Mouse (Mus musculus): ENCODE measurements around the gene Mindy3. TPM values are rescaled to one million over a fixed set of nuclear protein-coding genes. Genes with fewer than 3 reads are reported as not detected.

Mindy3 gene
- polyA plus RNA-seq, 1 experiment from 2014 or later: 33.6 TPM

GRCm38 (mm10) chr2:12331962-12332361 lies 87.3 kb downstream of the Mindy3 start:
- ATAC-seq (ENCODE audit: low FRiP score, low TSS enrichment): no peak
- WGBS: 64% methylated on average over 2 of the region's 2 CpGs
- TF ChIP-seq CTCF (IDR thresholded peaks at IDR 0.05; ENCODE audit: low read depth) (no peak), EP300 (optimal IDR thresholded peaks at IDR 0.05) (no peak)

GRCm38 (mm10) chr2:12329620-12330019 lies 89.7 kb downstream of the Mindy3 start:
- Histone ChIP-seq H3K9me3 (ENCODE audit: control insufficient read depth, low read length) (no peaks in the 10 kb centered on the region), H3K9ac (ENCODE audit: low read length) (no peak overlapping the region), H3K27me3 (ENCODE audit: control insufficient read depth, insufficient read depth, low read length) (no peaks in the 10 kb centered on the region), H3K4me3 (ENCODE audit: low read depth, low read length) (no peak overlapping the region), H3K4me1 (replicated peaks; ENCODE audit: control insufficient read depth, insufficient read depth) (no peaks in the 10 kb centered on the region), H3K4me2 (replicated peaks; ENCODE audit: low read depth) (no peak overlapping the region), H3K36me3 (ENCODE audit: control insufficient read depth, insufficient read depth, low read length) (no peaks in the 10 kb centered on the region), H3K27ac (replicated peaks) (no peak overlapping the region)
- no peak for TF ChIP-seq EP300 (optimal IDR thresholded peaks at IDR 0.05)
- no peak for TF ChIP-seq CTCF (IDR thresholded peaks at IDR 0.05; ENCODE audit: low read depth)
- WGBS: 58% methylated on average over 2 of the region's 2 CpGs
- DNase-seq (ENCODE audit: low spot score) (no peak), ATAC-seq (ENCODE audit: low FRiP score, low TSS enrichment) (no peak)

More at GRCm38 (mm10) chr2:12331962-12332361, 87.3 kb downstream of the Mindy3 start:
- no peaks in the 10 kb centered on the region for H3K4me1 ChIP-seq (replicated peaks; ENCODE audit: control insufficient read depth, insufficient read depth)
- H3K36me3 ChIP-seq (ENCODE audit: control insufficient read depth, insufficient read depth, low read length): no peaks in the 10 kb centered on the region
- no peak overlapping the region for H3K4me2 ChIP-seq (replicated peaks; ENCODE audit: low read depth)
- no peak overlapping the region for H3K27ac ChIP-seq (replicated peaks)
- H3K9me3 ChIP-seq (ENCODE audit: control insufficient read depth, low read length): no peaks in the 10 kb centered on the region
- H3K9ac ChIP-seq (ENCODE audit: low read length): no peak overlapping the region
- DNase-seq (ENCODE audit: low spot score): no peak
- no peak overlapping the region for H3K4me3 ChIP-seq (ENCODE audit: low read depth, low read length)
- no peaks in the 10 kb centered on the region for H3K27me3 ChIP-seq (ENCODE audit: control insufficient read depth, insufficient read depth, low read length)

- Histone ChIP-seq H3K36me3 (ENCODE audit: control insufficient read depth, insufficient read depth, low read length) (no peaks in the 10 kb centered on the region), H3K27ac (replicated peaks) (no peak overlapping the region), H3K27me3 (ENCODE audit: control insufficient read depth, insufficient read depth, low read length) (no peaks in the 10 kb centered on the region), H3K4me2 (replicated peaks; ENCODE audit: low read depth) (no peak overlapping the region), H3K4me3 (ENCODE audit: low read depth, low read length) (no peak overlapping the region), H3K9me3 (ENCODE audit: control insufficient read depth, low read length) (no peaks in the 10 kb centered on the region), H3K4me1 (replicated peaks; ENCODE audit: control insufficient read depth, insufficient read depth) (no peaks in the 10 kb centered on the region), H3K9ac (ENCODE audit: low read length) (no peak overlapping the region)
- TF ChIP-seq EP300 (optimal IDR thresholded peaks at IDR 0.05): no peak
- no peak for TF ChIP-seq CTCF (IDR thresholded peaks at IDR 0.05; ENCODE audit: low read depth)
- DNase-seq (ENCODE audit: low spot score) (no peak), ATAC-seq (ENCODE audit: low FRiP score, low TSS enrichment) (no peak)
- 48% methylated on average over 5 of the region's 5 CpGs for WGBS
Measured at GRCm38 (mm10) chr2:12329068-12329407, 90.2 kb downstream of the Mindy3 start.

- H3K27ac ChIP-seq (replicated peaks): no peak overlapping the region
- 44% methylated on average over 8 of the region's 8 CpGs for WGBS
Measured at GRCm38 (mm10) chr2:12328355-12329067, 90.8 kb downstream of the Mindy3 start.

DNA sequence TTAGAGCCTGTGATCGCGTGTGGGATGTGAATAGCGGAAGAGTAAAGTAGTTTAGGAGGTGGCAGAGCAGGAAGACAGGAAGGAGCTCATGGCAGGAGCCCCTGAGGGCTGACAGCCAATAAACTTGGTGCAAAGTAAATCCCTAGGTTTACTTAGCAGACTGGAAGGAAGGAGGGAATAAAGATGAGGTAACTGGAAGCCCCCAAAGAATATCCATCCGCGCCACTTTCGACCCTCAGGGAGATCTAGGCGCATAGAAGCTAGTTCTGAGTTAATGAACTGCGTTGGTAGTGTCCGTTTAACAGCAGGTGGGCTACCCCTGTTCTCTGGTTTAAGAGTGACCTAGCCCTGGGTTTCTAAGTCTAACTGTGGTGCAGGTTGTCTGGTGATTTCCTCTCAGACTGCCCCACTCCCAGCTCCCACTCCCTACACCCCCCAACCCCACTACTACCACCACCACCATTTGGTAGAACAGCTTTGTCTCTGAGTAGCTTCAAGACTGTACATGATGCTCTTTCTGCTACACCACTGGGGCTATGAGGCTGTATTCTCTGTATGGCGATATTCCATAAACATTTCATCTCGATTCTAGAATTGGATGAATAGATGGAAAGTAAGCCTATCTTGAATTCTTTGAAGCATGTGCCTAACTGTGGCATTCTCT lies 91.4 kb downstream of the Mindy3 start:
- H3K36me3 ChIP-seq (ENCODE audit: control insufficient read depth, insufficient read depth, low read length): no peaks in the 10 kb centered on the region
- no peak for DNase-seq (ENCODE audit: low spot score)

More at GRCm38 (mm10) chr2:12328355-12329067, 90.8 kb downstream of the Mindy3 start:
- no peaks in the 10 kb centered on the region for H3K4me1 ChIP-seq (replicated peaks; ENCODE audit: control insufficient read depth, insufficient read depth)
- H3K27me3 ChIP-seq (ENCODE audit: control insufficient read depth, insufficient read depth, low read length): no peaks in the 10 kb centered on the region
- no peak overlapping the region for H3K4me2 ChIP-seq (replicated peaks; ENCODE audit: low read depth)
- TF ChIP-seq CTCF (IDR thresholded peaks at IDR 0.05; ENCODE audit: low read depth) (no peak), EP300 (optimal IDR thresholded peaks at IDR 0.05) (no peak)
- ATAC-seq (ENCODE audit: low FRiP score, low TSS enrichment) (no peak), DNase-seq (ENCODE audit: low spot score) (no peak)
- no peak overlapping the region for H3K4me3 ChIP-seq (ENCODE audit: low read depth, low read length)
- H3K9ac ChIP-seq (ENCODE audit: low read length): no peak overlapping the region
- H3K9me3 ChIP-seq (ENCODE audit: control insufficient read depth, low read length): no peaks in the 10 kb centered on the region
- H3K36me3 ChIP-seq (ENCODE audit: control insufficient read depth, insufficient read depth, low read length): no peaks in the 10 kb centered on the region

DNA sequence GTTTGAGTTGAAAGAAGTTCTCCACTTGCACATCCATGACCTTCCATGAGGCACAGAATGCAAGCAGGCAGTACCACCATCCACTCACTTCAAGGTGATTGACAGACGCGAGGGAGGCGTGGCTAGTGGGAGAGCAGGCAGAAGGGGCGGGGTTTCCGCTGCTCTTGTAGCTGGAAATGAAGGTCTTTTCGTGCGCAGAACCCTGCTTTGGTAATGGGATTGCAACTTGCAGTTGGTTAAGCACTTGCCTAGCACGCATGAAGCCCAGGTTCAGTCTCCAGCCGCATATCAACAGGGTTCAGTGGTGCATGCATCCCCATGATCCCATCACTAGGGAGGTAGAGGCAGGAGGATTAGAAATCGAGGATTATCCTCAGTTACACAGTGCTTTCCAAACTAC lies 92.1 kb downstream of the Mindy3 start:
- no peaks in the 10 kb centered on the region for H3K9me3 ChIP-seq (ENCODE audit: control insufficient read depth, low read length)
- no peak overlapping the region for H3K9ac ChIP-seq (ENCODE audit: low read length)
- H3K4me2 ChIP-seq (replicated peaks; ENCODE audit: low read depth): peak overlapping the region; percentile 6; the same call in 1 of the 2 replicates
- no peak overlapping the region for H3K27ac ChIP-seq (replicated peaks)
- H3K27me3 ChIP-seq (ENCODE audit: control insufficient read depth, insufficient read depth, low read length): no peaks in the 10 kb centered on the region
- TF ChIP-seq CTCF (IDR thresholded peaks at IDR 0.05; ENCODE audit: low read depth): no peak
- TF ChIP-seq EP300 (optimal IDR thresholded peaks at IDR 0.05): no peak
- ATAC-seq (ENCODE audit: low FRiP score, low TSS enrichment): no peak
- WGBS: 19% methylated on average over 10 of the region's 10 CpGs
- DNase-seq (ENCODE audit: low spot score): peak; percentile 30
- no peak overlapping the region for H3K4me3 ChIP-seq (ENCODE audit: low read depth, low read length)
- H3K4me1 ChIP-seq (replicated peaks; ENCODE audit: control insufficient read depth, insufficient read depth): no peaks in the 10 kb centered on the region
- H3K36me3 ChIP-seq (ENCODE audit: control insufficient read depth, insufficient read depth, low read length): no peaks in the 10 kb centered on the region

More for the DNA sequence above, 91.4 kb downstream of the Mindy3 start:
- Histone ChIP-seq H3K4me3 (ENCODE audit: low read depth, low read length) (no peak overlapping the region), H3K9me3 (ENCODE audit: control insufficient read depth, low read length) (no peaks in the 10 kb centered on the region), H3K27me3 (ENCODE audit: control insufficient read depth, insufficient read depth, low read length) (no peaks in the 10 kb centered on the region), H3K4me2 (replicated peaks; ENCODE audit: low read depth) (peak overlapping the region; percentile 6; the same call in 1 of the 2 replicates), H3K27ac (replicated peaks) (no peak overlapping the region), H3K9ac (ENCODE audit: low read length) (no peak overlapping the region), H3K4me1 (replicated peaks; ENCODE audit: control insufficient read depth, insufficient read depth) (no peaks in the 10 kb centered on the region)
- no peak for ATAC-seq (ENCODE audit: low FRiP score, low TSS enrichment)
- TF ChIP-seq CTCF (IDR thresholded peaks at IDR 0.05; ENCODE audit: low read depth) (no peak), EP300 (optimal IDR thresholded peaks at IDR 0.05) (no peak)
- WGBS: 37% methylated on average over 11 of the region's 11 CpGs
